Mouse (Mus musculus) 3T3-L1 (cell line): ENCODE results near the gene Trim14.
"Not testable (repeated sequence)": the region's sequence is repeated elsewhere in the genome, so short reads cannot be mapped to it uniquely, and the experiment has no call there.

Experiments used
- DNase-seq: peaks from one replicate; pipeline ENCODE4 v3.0.0-alpha.2; 2015; ENCODE audit warnings: low read depth, low spot score

Trim14 gene

DNA sequence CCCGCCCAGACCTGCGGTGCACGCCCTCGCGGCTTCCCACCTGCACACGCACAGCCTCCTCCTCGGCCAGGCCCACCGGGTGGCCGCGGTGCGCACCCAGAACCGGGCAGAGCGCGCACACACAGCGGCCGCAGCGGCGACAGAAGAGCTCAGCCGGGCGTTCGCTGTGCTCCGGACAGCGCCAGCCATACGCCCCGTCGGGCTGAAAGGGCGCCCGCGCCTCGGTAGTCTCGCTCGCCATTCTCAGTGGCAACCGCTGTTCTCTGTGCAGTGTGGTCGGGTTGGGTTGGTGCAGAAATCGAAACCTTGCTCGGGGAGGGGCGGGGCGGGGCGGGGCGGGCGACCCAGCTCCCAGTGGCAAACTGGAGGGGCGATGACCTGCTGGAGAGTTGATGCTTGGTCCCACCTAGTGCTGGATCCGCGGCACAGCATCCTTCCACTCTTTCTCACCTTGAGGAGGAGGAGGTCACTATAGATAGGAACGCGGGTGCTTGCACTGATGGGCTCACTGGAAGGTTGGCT lies at the start of gene Trim14:
Trim14 (minus strand) TSS at position 302 of the 522 bp plus-strand sequence.
- no peak for DNase-seq

DNA sequence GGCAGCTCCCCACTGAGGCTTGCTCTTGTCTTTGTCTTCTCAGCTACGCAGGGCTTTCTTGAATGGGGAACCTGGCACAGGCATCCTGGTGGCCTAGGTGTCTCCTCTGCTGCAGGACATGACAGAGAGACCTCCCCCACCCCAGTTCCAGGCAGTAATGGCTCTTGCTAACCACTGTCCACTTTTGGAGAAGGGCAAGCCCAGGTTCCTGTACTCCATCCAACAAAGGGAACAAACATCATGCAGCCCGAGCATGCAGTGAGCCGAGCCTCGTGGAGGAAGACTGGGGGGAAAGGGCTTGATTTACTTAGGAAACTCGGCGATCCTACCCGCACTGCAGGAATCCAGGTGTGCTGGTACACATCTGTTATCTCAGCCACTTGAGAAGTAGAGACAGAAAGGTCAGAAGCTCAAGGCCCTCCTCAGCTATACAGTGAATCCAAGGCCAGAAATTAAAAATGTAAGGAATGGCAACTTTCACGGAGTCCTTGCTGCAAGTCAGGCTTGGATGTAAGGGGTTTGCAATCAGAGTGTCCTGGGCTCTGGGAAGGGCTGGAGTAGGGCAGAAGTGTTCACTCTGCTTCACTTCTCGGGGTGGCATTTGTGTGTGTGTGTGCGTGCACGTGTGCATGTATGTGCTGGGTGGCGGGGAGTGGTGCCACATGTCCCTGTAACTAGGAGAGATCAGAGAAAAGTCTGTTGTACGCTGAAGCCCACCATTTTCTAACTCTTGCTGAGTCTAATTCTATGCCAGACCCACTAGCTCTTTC lies 49.3 kb upstream of the Trim14 start:
- DNase-seq = no peak

DNA sequence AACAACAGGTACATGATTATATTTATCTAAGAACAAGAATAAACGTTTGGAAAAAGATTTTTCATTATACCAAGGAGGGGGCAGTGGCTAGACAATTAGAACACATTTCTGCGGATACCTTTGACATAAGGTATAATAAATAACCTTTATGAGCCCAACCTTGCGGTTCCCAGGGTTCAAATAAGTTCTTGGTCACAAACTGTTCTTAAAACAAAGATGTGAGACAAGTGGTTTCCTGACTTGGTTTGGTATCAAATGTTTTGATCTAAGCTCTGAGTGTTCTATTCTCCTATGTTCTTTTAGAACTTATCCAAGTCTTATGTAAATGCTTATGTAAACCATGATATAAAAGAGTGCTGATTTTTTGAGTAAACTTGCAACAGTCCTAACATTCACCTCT lies 48.6 kb upstream of the Trim14 start:
- DNase-seq = not testable (repeated sequence)

DNA sequence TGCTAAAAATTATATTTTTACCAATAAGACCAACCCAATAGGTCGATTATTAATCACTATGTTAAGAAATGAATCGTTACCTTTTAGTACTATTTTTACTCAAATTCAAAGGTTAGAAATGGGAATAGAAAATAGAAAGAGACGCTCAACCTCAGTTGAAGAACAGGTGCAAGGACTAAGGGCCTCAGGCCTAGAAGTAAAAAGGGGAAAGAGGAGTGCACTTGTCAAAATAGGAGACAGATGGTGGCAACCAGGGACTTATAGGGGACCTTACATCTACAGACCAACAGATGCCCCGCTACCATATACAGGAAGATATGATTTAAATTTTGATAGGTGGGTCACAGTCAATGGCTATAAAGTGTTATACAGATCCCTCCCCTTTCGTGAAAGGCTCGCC lies 48.1 kb upstream of the Trim14 start:
- DNase-seq = not testable (repeated sequence)

DNA sequence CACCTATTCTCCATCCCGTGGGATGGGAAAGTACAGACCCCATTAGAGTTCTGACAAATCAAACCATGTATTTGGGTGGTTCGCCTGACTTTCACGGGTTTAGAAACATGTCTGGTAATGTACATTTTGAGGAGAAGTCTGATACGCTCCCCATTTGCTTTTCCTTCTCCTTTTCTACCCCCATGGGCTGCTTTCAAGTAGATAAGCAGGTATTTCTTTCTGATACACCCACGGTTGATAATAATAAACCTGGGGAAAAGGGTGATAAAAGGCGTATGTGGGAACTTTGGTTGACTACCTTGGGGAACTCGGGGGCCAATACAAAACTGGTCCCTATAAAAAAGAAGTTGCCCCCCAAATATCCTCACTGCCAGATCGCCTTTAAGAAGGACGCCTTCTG lies 46.1 kb upstream of the Trim14 start:
- DNase-seq = not testable (repeated sequence)

DNA sequence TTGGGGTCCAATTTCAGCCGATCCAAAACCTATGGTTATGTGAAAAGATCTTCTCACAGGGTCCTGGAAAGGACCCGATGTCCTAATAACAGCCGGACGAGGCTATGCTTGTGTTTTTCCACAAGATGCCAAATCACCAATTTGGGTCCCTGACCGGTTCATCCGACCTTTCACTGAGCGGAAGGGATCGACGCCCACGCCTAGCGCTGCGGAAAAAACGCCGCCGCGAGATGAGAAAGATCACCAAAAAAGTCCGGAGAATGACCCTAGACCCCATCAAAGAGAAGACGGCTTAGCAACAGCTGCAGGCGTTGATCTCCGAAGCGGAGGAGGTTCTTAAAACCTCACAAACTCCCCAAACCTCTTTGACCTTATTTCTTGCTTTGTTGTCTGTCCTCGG lies 45.6 kb upstream of the Trim14 start:
- not testable (repeated sequence) for DNase-seq

DNA sequence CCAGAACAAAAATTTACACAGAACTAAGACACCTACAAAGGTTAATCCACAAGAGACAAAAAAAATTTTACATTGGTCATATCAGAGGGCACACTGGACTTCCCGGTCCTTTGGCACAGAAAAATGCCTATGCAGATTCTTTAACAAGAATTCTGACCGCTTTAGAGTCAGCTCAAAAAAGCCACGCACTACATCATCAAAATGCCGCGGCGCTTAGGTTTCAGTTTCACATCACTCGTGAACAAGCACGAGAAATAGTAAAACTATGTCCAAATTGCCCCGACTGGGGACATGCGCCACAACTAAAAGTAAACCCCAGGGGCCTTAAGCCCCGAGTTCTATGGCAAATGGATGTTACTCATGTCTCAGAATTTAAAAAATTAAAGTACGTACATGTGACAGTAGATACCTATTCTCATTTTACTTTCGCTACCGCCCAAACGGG lies 44.9 kb upstream of the Trim14 start:
- DNase-seq = not testable (repeated sequence)

DNA sequence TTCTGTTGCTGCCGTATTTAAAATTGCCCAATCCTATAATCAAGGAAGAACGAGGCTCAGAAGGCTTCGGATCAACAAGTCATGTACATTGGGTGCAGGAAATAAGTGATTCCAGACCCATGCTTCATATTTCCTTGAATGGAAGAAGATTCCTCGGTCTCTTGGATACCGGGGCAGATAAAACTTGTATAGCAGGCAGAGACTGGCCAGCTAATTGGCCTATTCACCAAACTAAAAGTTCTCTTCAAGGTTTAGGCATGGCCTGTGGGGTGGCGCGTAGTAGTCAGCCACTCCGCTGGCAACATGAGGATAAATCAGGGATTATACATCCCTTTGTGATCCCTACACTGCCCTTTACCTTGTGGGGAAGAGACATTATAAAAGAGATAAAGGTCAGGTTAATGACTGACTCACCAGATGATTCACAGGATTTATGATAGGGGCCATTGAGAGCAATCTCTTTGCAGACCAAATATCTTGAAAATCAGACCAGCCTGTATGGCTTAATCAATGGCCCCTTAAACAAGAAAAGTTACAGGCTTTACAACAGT lies 42.9 kb upstream of the Trim14 start:
- DNase-seq = not testable (repeated sequence)

DNA sequence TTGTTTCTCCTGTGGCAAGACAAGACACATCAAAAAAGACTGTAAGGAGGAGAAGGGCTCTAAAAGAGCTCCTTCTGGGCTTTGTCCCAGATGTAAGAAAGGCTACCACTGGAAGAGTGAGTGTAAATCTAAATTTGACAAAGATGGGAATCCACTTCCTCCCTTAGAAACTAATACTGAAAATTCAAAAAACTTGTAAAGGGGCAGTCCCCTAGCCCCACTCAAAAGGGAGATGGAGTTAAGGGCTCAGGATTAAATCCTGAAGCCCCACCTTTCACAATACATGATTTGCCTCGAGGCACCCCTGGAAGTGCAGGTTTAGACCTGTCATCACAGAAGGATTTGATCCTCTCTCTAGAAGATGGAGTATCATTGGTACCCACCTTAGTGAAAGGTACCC lies 42.3 kb upstream of the Trim14 start:
- DNase-seq = no peak

DNA sequence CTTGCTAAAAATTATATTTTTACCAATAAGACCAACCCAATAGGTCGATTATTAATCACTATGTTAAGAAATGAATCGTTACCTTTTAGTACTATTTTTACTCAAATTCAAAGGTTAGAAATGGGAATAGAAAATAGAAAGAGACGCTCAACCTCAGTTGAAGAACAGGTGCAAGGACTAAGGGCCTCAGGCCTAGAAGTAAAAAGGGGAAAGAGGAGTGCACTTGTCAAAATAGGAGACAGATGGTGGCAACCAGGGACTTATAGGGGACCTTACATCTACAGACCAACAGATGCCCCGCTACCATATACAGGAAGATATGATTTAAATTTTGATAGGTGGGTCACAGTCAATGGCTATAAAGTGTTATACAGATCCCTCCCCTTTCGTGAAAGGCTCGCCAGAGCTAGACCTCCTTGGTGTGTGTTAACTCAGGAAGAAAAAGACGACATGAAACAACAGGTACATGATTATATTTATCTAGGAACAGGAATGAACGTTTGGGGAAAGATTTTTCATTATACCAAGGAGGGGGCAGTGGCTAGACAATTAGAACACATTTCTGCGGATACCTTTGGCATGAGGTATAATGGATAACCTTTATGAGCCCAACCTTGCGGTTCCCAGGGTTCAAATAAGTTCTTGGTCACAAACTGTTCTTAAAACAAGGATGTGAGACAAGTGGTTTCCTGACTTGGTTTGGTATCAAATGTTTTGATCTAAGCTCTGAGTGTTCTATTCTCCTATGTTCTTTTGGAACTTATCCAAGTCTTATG lies 39.8 kb upstream of the Trim14 start:
- DNase-seq = not testable (repeated sequence)

DNA sequence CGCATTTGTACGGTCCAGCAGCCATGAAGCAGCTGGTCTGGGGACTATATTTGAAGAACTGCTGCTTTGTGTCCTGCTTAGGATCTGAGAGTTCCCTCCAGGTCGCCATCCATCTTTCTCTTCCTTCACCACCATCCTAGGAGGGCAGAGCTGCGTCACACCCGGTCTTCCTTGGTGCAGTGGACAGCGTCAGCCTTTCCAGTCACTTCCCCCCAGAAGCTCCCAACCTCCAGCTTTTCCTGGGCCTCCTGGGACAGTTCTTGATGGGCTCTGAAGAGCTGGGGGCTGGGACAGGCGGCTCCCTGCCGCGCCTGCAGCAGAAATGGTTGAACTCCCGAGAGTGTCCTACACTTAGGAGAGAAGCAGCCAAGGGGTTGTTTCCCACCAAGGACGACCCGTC lies 38.9 kb upstream of the Trim14 start:
- DNase-seq = no peak

DNA sequence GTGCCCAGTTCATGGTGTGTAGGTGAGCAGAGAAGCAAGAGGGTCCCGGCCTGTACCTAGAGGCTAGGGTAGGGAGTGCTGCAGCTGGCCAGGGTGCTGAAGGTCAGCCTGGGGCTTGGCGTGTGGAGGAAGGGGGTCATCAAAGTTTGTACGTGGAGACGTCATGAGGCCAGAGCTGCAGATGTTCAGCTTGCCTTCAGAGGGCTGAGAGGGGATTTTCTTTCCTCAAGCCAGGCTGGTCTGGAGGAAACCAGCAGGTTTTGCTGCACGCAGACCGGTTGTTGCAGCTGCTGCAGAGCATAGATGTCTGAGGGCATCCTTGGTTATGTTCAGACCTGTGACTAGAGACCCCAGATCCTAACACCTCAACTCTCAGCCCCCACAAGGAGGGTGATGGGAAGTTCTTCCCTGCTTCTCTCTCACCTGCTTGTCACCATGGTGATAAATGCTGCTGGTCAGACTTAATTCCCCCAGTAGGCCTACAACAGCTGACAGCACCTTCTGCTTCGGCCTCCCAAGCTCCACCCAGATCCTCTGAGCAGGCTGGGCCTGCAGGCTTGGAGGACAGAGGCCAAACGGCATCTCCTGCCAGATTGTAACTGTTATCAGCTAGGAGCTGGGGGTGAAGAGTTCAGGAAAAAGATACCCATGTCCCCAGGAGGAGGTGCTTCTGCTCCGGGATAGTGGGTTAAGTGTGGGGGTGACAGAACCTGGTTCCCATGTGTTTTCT lies 38.2 kb upstream of the Trim14 start:
- no peak for DNase-seq

DNA sequence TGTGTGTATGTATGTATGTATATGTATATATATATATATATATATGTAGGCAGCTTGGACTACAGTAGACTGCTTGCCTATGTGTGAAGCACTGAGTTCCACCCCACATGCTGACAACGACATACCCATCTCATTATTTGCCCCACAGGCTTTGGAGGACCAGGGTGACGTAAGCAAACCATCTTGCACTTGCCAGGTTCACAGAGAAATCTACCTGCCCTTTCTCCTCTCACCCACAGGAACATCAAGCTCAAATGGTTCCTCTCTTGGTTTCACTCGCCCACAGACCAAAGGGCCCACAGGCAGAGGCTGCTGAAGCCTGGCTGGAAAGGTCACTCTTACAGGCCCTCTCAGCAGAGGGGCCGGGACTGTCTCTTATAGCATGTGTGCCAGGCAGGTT lies 36.7 kb upstream of the Trim14 start:
- no peak for DNase-seq

DNA sequence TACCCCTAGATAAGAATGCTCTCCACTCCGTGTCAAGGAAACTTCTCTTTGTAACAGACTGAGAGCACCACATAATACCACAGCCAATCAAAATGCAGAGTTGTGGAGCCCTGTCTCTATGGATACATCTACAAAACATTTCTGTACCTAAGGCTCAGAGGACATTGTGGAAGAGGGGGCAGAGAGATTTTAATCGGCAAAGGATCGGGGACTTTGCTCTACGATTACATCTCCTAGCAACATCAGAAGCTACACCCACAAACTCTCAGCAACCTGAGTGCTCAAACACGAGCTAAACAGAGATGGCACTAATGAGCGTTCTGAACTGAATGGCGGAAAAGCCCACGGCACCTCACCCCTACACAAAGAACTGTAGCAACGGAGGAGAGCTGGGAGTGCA lies 35.8 kb upstream of the Trim14 start:
- no peak for DNase-seq

DNA sequence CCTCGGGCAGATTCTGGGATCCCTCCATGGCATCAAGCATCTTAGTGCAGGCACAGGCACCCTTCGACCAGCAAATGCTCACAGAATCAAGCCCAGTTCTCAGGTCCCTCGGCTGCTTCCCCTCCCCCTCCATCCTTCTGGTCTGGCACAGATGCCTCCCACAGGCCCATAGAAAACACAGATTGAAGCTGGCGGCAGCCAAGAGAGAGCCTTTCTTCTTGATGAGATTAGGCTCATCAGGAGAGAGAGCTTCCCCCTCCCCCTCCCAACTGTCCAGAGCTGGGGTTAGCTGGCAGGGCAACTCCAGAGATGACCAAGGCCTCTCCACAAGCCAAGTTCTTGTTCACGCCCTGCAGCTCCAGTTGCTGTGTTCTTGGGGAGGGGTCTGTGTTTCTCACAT lies 33.7 kb upstream of the Trim14 start:
- DNase-seq = no peak

DNA sequence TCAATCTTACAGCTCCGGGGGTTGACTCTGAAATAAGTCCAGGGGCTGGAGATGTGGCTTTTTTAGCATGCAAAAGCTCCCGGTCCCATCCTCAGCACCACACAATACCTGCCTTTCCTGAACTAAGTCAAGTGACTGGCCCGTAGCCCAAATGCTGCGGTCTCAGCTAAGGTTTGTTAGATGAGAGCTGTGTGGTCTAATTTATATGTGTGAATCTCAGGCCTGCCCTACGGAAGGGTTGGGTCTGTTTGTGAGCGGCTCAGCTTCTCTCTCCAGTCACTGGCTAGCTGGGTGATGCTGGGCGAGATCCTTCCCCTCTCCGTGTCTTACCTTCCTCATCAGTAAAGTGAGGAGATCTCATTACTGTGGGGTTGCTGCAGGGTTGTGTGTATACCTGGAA lies 32.2 kb upstream of the Trim14 start:
- DNase-seq = no peak

DNA sequence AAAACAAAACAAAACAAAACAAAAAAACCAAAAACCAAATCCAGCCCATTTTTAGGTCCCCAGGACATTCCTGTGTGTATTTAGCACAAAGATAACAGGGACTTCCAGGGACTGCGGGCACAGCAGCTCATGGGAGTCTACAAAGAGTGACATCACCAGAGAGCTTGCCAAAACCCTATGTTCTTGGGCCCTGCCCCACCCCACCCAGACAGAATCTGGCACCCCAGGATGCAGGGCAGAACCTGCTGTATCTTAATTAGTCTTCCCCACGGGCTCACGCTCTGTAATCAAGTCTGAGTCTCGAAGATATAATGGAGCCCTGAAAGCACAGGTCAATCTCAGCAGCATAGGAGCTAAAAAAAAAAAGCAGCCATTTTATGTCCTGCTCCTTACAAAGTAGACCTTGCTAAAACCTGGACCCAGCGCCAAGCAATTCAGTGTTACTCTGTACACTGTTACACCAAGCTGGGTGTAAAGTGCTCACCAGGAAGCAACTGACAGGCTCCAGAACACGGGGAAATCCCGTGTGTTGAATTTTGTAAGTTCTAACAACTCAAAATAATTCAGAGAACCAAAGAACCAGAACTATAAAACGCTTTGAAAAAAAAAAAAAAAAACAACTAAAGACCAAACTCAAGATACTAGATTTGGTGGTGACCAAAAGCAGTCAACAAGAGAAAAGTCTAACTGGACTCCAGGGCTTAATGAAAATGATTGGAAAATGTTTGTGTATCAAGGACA lies 31.2 kb upstream of the Trim14 start:
- DNase-seq = no peak

DNA sequence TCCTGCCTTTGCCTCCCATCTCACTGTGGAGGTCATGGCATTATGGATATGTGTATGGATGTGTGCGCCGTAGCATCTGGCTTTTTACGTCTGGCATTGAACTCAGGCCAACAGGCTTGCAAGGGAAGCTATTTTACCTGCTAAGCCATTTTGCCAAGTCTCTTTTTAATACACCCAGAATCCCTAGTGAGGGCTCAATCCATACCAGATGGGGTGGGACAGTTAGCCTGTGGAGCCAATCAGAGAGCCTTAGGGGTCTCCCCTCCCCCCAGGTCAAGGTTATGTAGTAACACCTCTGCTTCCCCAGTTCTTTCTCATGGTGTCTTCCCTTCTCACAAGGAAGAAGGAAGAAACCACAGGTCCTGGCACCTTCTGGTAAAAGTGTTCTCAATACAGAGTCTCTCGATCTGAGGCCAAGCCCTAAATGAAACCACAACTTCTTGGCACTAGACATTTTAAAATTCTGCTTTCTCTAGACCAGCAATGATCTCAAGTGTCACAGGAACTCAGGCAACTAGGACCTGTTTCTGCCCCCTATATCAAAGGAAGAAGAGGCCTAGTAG lies 29.5 kb upstream of the Trim14 start:
- DNase-seq = no peak

DNA sequence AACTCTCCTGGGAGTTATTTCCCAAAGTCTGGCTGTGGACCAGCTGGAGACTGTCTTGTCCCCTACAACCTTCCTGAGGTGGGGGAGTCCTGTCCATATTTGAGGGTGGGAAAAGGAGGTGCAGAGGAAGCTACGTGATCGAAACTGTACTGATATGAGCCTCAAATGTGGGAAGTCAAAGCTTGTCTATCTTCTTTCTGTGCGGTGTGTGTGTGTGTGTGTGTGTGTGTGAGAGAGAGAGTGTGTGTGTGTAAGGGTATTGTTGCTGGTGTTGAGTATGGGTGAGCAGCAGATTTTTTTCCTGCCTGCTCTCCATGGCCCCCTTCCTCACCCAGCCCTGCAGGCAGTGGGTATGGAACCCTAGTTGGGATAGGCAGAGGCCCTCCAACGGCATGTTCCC lies 28.3 kb upstream of the Trim14 start:
- DNase-seq = no peak

DNA sequence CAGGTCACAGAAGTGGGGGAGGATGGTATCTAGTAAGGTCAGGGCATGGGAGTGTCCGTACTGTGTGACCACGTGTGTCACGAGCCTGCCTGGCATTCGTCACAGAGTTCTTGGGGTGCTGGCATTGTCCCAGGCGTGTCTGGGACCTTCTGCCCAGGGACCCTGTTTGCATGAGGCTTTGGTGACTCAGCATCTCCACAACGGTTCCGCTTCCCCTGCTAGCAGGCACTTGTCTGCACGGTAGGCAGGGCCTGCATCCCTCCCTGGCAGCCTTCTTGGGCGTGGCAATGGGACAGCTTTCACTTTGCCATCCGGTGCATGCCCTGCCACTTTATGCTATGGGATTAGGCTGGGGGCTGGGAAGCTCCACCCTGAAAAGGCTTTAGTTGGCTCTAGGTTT lies 27.9 kb upstream of the Trim14 start:
- DNase-seq = no peak

DNA sequence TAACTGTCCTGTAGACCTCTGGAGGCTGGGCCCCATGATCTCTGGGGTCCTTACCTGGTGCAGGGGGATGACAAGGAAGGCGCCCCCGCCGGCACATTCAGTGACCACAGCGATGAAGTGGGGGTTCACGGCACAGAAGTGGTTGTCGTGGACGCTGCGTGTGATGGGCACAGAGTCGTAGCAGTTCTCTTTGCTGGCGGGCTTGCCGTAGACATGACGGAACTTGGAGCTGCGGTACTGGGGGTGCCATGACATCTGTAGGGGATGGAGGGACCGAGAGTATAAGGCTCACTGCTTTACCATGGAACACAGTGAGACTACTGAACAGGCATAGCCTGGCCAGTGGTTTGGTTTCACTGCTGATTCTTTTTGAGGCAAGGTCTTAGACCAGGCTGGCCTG lies 26.9 kb upstream of the Trim14 start:
- DNase-seq = no peak
